Mouse (Mus musculus): Measurements from ENCODE around the gene Pramel5. TPM values are rescaled to one million over a fixed set of nuclear protein-coding genes. Genes with fewer than 3 reads are reported as not detected.

Gene Pramel5
- polyA plus RNA-seq (2021; fragmentation: Nextera tagmentation) = not detected in 2 replicates
- long read RNA-seq, experiment 1 = 0 reads
- long read RNA-seq, experiment 2 = 0 reads

DNA sequence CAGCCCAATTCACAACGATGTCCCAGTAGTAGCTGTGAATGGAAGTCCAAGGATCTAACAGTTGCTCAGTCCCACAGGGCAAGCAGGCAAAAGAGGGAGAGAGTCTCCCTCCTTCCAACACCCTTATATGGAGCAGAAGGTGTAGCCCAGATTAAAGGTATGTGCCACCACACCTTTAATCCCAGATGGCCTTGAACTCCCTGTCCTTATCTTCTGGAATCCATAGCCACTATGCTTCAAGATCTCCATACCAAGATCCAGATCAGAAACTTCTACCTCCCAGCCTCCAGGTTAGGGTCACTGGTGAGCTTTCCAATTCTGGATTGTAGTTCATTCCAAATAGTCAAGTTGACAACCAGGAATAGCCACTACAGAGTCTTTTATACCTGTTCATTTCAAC, at the start of gene Pramel5:
Gene Pramel5 (minus strand): TSS at position 101 of the 400 bp plus-strand sequence.

GRCm38 (mm10) chr4:144329949-144330348, 49.7 kb upstream of the Pramel5 start, which contains the start of gene Gm13128:
TSS of gene Gm13128 (plus strand) at chr4:144330249.

Other genes with a start within 250 kb of the Pramel5 start
- not detected in 2 replicates for gene Pramel4, start 221.4 kb downstream of the Pramel5 start, polyA plus RNA-seq (2021; fragmentation: Nextera tagmentation)
- not detected in 2 replicates for gene Gm13102, start 174.0 kb downstream of the Pramel5 start, polyA plus RNA-seq (2021; fragmentation: Nextera tagmentation)
- gene Oog3, start 117.8 kb downstream of the Pramel5 start, polyA plus RNA-seq (2021; fragmentation: Nextera tagmentation) = not detected in 2 replicates
- gene Oog2, start 89.8 kb downstream of the Pramel5 start, polyA plus RNA-seq (2021; fragmentation: Nextera tagmentation) = not detected in 2 replicates
- gene C87977, start 67.2 kb downstream of the Pramel5 start, polyA plus RNA-seq (2021; fragmentation: Nextera tagmentation) = not detected in 2 replicates
- gene Gm13128, start 49.8 kb upstream of the Pramel5 start, polyA plus RNA-seq (2021; fragmentation: Nextera tagmentation) = not detected in 2 replicates
- not detected in 2 replicates for gene Gm13119, start 77.5 kb upstream of the Pramel5 start, polyA plus RNA-seq (2021; fragmentation: Nextera tagmentation)
- not detected in 2 replicates for gene Pramef20, start 97.4 kb upstream of the Pramel5 start, polyA plus RNA-seq (2021; fragmentation: Nextera tagmentation)
- not detected in 2 replicates for gene Pramef12, start 128.0 kb upstream of the Pramel5 start, polyA plus RNA-seq (2021; fragmentation: Nextera tagmentation)
- gene 1700012P22Rik, start 158.3 kb upstream of the Pramel5 start, polyA plus RNA-seq (2021; fragmentation: Nextera tagmentation) = not detected in 2 replicates
- not detected in 2 replicates for gene Gm9944, start 172.8 kb upstream of the Pramel5 start, polyA plus RNA-seq (2021; fragmentation: Nextera tagmentation)
- not detected in 2 replicates for gene Aadacl3, start 183.3 kb upstream of the Pramel5 start, polyA plus RNA-seq (2021; fragmentation: Nextera tagmentation)
- gene 9430007A20Rik, start 239.3 kb upstream of the Pramel5 start, polyA plus RNA-seq (2021; fragmentation: Nextera tagmentation) = not detected in 2 replicates